Mouse (Mus musculus) small intestine, adult 2 months (tissue): ENCODE results near the gene C1ql2.

Source experiments
- CTCF ChIP-seq: fragments of 200-500 bp; IDR thresholded peaks from 2 replicates; pipeline ENCODE4 v1.5.1; 2012; ENCODE audit warnings: low read depth, mild to moderate bottlenecking, control low read depth, inconsistent platforms, low read length, moderate library complexity, mixed read lengths; ENCODE audit not compliant: insufficient replicate concordance, insufficient read length; ENCODE audit errors: extremely low read depth
- POLR2A ChIP-seq: fragments of 200-500 bp; IDR thresholded peaks from 2 replicates; pipeline ENCODE4 v1.6.1; 2012; ENCODE audit warnings: low read depth, mild to moderate bottlenecking, control low read depth, inconsistent platforms, low read length, moderate library complexity

DNA sequence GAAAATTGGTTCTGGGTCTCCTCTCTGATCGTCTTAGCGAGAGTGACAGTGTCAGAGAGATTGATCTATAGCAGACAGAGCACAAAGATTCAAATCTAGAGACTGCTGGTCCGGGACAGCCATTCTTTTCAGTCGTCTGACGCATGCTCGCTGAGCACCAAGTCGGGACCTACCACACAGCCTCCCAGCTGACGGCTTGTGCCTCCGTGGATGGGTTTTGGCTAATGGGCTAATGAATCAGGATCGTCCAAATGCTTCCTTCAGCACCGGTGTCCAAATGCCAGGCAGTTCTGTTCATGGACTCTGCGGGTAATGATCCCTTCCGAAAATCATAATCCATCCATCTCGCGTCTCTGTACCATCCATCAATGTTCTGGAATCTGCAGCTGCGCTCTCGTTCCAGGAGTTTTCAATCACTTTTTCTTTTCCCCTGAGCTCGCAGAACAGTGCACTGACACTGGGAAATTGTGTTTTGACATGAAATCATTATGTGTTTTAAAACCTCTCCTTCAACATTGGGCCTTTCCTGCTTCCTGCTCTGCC is 44.7 kb downstream of the C1ql2 start:
- TF ChIP-seq CTCF = no peak
- TF ChIP-seq POLR2A = no peak
